Mouse (Mus musculus) megakaryocyte, embryonic 14.5 days (primary cell): ENCODE data around the gene Tbcd. TPM values are rescaled to one million over a fixed set of nuclear protein-coding genes. Genes with fewer than 3 reads are reported as not detected.
"Not testable (repeated sequence)": the region's sequence is repeated elsewhere in the genome, so short reads cannot be mapped to it uniquely, and the experiment has no call there.

Experiments used
- H3K27me3 ChIP-seq: replicated peaks from 2 replicates; pipeline ENCODE3; 2012; ENCODE audit warnings: inconsistent platforms
- H3K36me3 ChIP-seq: replicated peaks from 2 replicates; pipeline ENCODE3; 2012; ENCODE audit warnings: low read length, inconsistent platforms, mixed read lengths
- H3K4me1 ChIP-seq: 2 replicates; pipeline ENCODE4 v1.6.1; 2012; ENCODE audit warnings: inconsistent platforms
- H3K4me3 ChIP-seq: replicated peaks from 2 replicates; pipeline ENCODE3; 2012; ENCODE audit warnings: moderate library complexity, mild to moderate bottlenecking, inconsistent platforms
- H3K9me3 ChIP-seq: 2 replicates; pipeline ENCODE4 v1.6.1; 2012; ENCODE audit warnings: inconsistent platforms
- FLI1 ChIP-seq: IDR thresholded peaks from 2 replicates; pipeline ENCODE4 v1.6.1; 2012; ENCODE audit warnings: low read length, inconsistent platforms, mixed read lengths
- GATA1 ChIP-seq: IDR thresholded peaks from 3 replicates; pipeline ENCODE4 v1.6.1; 2012; ENCODE audit warnings: mixed read lengths, low read length, inconsistent platforms, borderline replicate concordance
- polyA plus RNA-seq: library from polyadenylated mRNA; stranded (reverse); fragments of >175 nt; gene quantifications from 2 replicates; pipeline ENCODE4 v1.2.3, GENCODE M21; 2012; ENCODE audit warnings: low replicate concordance; ENCODE audit not compliant: insufficient read depth

Gene Tbcd
- polyA plus RNA-seq, 1 experiment, result 3.3 TPM

- H3K36me3 ChIP-seq, result peaks cover 76% of the 10 kb centered on the region
- no peaks in the 10 kb centered on the region for H3K9me3 ChIP-seq
- TF ChIP-seq FLI1 (no peak), GATA1 (no peak)
- H3K4me3 ChIP-seq, result no peak overlapping the region
- H3K27me3 ChIP-seq, result no peaks in the 10 kb centered on the region
- peaks cover 32% of the 10 kb centered on the region for H3K4me1 ChIP-seq
Measured at GRCm38 (mm10) chr11:121650668-121651067, 198.9 kb downstream of the Tbcd start.

GRCm38 (mm10) chr11:121651556-121651955 lies 199.8 kb downstream of the Tbcd start:
- Histone ChIP-seq H3K27me3 (no peaks in the 10 kb centered on the region), H3K4me1 (peaks cover 39% of the 10 kb centered on the region), H3K4me3 (no peak overlapping the region), H3K9me3 (no peaks in the 10 kb centered on the region), H3K36me3 (peaks cover 72% of the 10 kb centered on the region)
- TF ChIP-seq GATA1 (no peak), FLI1 (no peak)

DNA sequence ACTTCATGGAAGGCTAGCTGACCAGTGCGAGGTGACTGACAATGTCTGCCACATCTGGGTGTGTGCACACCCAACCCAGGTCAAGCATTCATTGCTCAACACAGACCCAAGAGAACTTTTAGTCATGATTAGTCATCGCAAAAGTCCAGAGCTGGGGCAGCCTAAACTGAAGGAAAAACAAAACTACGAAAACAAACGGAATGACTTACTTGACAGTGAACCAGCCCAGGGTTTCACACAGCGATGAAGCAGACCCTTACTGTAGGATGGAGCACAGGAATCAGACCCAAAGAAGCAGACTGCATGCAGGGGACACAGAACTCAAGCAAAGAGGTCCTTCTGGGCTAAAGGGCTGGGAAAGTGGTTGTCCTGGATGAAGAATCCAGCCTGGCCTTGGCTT lies 200.2 kb downstream of the Tbcd start:
- TF ChIP-seq FLI1, result no peak
- H3K27me3 ChIP-seq, result no peaks in the 10 kb centered on the region
- peaks cover 39% of the 10 kb centered on the region for H3K4me1 ChIP-seq
- H3K9me3 ChIP-seq, result no peaks in the 10 kb centered on the region
- no peak overlapping the region for H3K4me3 ChIP-seq
- peaks cover 68% of the 10 kb centered on the region for H3K36me3 ChIP-seq

- Histone ChIP-seq H3K4me3 (no peak overlapping the region), H3K4me1 (peaks cover 39% of the 10 kb centered on the region), H3K36me3 (peaks cover 63% of the 10 kb centered on the region), H3K9me3 (no peaks in the 10 kb centered on the region), H3K27me3 (no peaks in the 10 kb centered on the region)
- no peak for TF ChIP-seq GATA1
- no peak for TF ChIP-seq FLI1
Measured at GRCm38 (mm10) chr11:121652547-121653305, 201.0 kb downstream of the Tbcd start.

DNA sequence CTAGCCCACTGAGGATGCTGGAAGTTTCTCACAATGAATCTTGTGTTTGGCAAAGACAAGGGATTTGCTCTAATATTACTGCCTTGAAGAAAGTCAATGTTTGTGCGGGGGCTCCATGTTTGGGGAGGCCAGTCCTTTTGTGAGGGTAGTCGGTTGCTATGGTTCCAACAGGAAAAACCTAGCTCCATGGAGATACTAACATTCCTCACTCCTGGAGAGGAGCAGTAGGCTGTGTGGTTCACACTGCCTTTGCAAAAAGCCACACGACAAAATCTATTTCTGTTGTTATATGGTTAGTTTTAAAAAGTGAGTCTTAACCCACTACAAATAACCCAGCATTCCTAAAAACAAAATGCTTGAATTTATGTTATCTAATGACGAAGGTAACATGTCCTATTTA lies 201.9 kb downstream of the Tbcd start:
- Histone ChIP-seq H3K4me1 (peaks cover 45% of the 10 kb centered on the region), H3K9me3 (no peaks in the 10 kb centered on the region), H3K27me3 (no peaks in the 10 kb centered on the region), H3K36me3 (peaks cover 58% of the 10 kb centered on the region), H3K4me3 (no peak overlapping the region)
- TF ChIP-seq FLI1 (no peak), GATA1 (no peak)

DNA sequence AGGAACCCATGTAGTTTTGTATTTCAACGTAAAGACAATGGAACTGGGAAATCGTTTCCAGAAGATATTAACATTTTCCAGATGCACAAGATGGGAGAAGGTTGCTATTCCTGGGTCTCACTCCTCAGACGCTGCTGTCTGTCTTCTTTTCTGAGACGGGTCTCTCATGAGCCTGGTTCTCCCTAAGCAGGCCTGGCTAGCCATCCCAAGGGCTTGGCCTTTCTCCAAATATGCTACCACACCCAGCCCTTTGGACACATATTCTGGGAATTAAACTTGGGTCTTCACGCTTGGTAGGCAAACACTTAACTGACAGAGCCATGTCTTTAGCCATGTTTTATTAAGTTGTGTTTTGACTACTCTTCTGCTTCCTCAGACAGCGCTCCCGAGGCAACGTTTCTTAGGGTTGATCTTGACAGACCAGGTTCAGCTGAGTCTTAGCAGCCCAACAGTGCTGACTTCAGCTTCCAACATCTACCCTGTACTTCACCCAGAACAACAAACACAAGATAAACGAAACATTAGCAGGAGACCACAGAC lies 202.7 kb downstream of the Tbcd start:
- H3K36me3 ChIP-seq, result peaks cover 62% of the 10 kb centered on the region
- no peaks in the 10 kb centered on the region for H3K27me3 ChIP-seq
- H3K4me1 ChIP-seq, result peaks cover 48% of the 10 kb centered on the region
- H3K9me3 ChIP-seq, result peaks cover under 1% of the 10 kb centered on the region; the same call in 1 of the 2 replicates
- TF ChIP-seq GATA1 (no peak), FLI1 (no peak)
- no peak overlapping the region for H3K4me3 ChIP-seq

GRCm38 (mm10) chr11:121655166-121655806 lies 203.5 kb downstream of the Tbcd start:
- H3K4me3 ChIP-seq, result peak overlapping the region; percentile 68
- H3K4me1 ChIP-seq, result peaks cover 48% of the 10 kb centered on the region
- H3K9me3 ChIP-seq, result peaks cover 7% of the 10 kb centered on the region
- TF ChIP-seq FLI1, result no peak
- TF ChIP-seq GATA1, result no peak
- H3K27me3 ChIP-seq, result no peaks in the 10 kb centered on the region
- H3K36me3 ChIP-seq, result peaks cover 63% of the 10 kb centered on the region

GRCm38 (mm10) chr11:121655807-121656511 lies 204.2 kb downstream of the Tbcd start:
- peaks cover 45% of the 10 kb centered on the region for H3K4me1 ChIP-seq
- no peak overlapping the region for H3K4me3 ChIP-seq
- no peak for TF ChIP-seq FLI1
- TF ChIP-seq GATA1, result no peak
- peaks cover 57% of the 10 kb centered on the region for H3K36me3 ChIP-seq
- peaks cover 7% of the 10 kb centered on the region for H3K9me3 ChIP-seq
- H3K27me3 ChIP-seq, result no peaks in the 10 kb centered on the region

DNA sequence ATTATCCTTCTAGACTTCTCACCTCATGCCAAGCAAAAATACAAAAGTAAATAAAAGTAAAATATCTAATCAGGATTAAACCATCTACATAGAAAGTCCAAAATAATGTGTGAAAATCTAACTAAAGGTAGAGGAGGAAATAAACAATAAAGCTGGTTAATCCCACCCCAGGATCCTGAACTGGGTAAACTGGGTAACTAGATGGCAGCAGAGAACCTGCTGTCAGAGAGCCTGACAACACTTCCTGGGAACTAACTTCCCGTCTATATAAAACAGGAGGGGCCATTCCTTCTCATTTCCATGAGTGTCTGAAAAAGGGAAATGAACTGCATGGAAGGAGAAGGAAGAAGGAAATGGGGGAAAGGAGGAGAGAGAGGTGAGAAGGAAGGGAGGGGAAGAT lies 206.4 kb downstream of the Tbcd start:
- Histone ChIP-seq H3K9me3 (peaks cover 7% of the 10 kb centered on the region), H3K4me3 (no peak overlapping the region), H3K36me3 (peaks cover 60% of the 10 kb centered on the region), H3K27me3 (no peaks in the 10 kb centered on the region), H3K4me1 (peaks cover 36% of the 10 kb centered on the region)
- TF ChIP-seq FLI1 (no peak), GATA1 (no peak)

DNA sequence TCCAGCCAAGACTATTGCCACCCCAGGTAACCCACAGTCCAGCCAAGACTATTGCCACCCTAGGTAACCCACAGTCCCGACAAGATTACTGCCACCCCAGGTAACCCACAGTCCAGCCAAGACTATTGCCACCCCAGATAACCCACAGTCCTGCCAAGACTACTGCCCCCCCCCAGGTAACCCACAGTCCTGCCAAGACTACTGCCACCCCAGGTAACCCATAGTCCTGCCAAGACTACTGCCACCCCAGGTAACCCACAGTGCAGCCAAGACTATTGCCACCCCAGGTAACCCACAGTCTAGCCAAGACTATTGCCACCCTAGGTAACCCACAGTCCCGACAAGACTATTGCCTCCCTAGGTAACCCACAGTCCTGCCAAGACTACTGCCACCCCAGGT lies 208.9 kb downstream of the Tbcd start:
- H3K36me3 ChIP-seq, result peaks cover 65% of the 10 kb centered on the region
- peaks cover 28% of the 10 kb centered on the region for H3K4me1 ChIP-seq
- not testable (repeated sequence) for H3K9me3 ChIP-seq, H3K27me3 ChIP-seq, H3K4me3 ChIP-seq
